In the genomic region with DNA sequence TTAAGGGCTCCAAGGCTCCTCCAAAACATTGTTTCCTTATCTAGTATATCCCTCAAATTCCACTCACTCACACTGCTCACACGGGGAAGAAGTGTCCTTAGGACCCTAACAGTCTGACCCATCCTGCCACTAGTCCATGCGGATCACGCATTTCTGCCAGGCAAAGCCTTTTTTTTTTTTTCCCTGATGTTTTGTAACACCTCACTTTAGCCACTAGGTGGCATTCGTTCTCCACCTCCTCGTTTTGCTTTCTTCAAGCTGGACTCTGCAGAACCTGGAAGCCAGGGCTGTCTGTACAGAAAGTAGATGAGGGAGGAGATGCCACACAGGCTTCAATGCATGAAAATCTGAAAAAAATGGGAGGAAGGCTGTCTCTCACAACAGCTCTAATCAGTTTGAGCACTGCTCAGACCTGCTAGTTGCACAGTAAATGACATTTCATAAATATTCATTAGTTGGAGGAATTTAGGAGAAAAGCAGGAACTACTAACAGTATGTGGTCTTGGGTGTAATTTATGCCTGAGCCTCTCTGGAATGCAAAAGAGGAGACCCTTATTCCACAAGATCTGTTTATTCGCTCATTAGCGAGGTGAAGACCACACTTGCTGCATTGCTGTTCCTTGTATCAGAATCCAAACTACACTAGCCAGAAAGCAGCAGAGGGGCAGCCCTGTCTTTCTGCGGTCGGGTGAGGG, we compare ENCODE assay signal across 8 mouse cellular contexts. TPM values are rescaled to one million over a fixed set of nuclear protein-coding genes. Genes with fewer than 3 reads are reported as not detected.
DNase-seq lines count a peak whose midpoint lies in the region; ATAC-seq and TF ChIP-seq lines count a peak whose summit lies in the region.

No protein-coding gene starts in this region.

- 0 out of 2 replicates have a peak, but pooled peaks have one; percentile 6 for ATAC-seq in heart, embryonic 16.5 days (replicated peaks; ENCODE audit: extremely low read depth, insufficient read depth, low FRiP score)
- ATAC-seq in lung, embryonic 14.5 days (ENCODE audit: insufficient read depth): peak; percentile 62; the same call in 1 of the 2 replicates

- H3K4me1 ChIP-seq in heart, embryonic 10.5 days: no peaks in the 10 kb centered on the region
- H3K4me1 ChIP-seq in heart, embryonic 16.5 days (ENCODE audit: control insufficient read depth, insufficient read depth, low read length): no peaks in the 10 kb centered on the region
- no peaks in the 10 kb centered on the region for H3K4me1 ChIP-seq in lung, embryonic 14.5 days (ENCODE audit: insufficient read depth)

- DNase-seq in heart, adult 11 months: peak; percentile 68
- no peak for DNase-seq in heart, embryonic 10.5 days (ENCODE audit: low spot score)
- peak; percentile 71 for DNase-seq in ZHBTc4 (ENCODE audit: low read depth, low spot score)
- peak; percentile 28 to 47 for DNase-seq in cerebellum, postnatal 36 days
- peak; percentile 35 to 54 for DNase-seq in kidney, postnatal 25 days
- peak; percentile 85 for DNase-seq in lung, embryonic 14.5 days
- DNase-seq in retina, postnatal 1 day: peak; percentile 84

- H3K27ac ChIP-seq in heart, embryonic 10.5 days: no peak overlapping the region
- H3K27ac ChIP-seq in heart, embryonic 16.5 days (ENCODE audit: low read length): no peak overlapping the region
- no peak overlapping the region for H3K27ac ChIP-seq in lung, embryonic 14.5 days (ENCODE audit: low read depth)

- H3K4me2 ChIP-seq in heart, embryonic 16.5 days (ENCODE audit: low read depth, low read length): no peak overlapping the region
- H3K4me2 ChIP-seq in lung, embryonic 14.5 days: no peak overlapping the region

- H3K4me3 ChIP-seq in heart, embryonic 10.5 days: no peak overlapping the region
- H3K4me3 ChIP-seq in heart, embryonic 16.5 days (ENCODE audit: low read length): no peak overlapping the region
- no peak overlapping the region for H3K4me3 ChIP-seq in lung, embryonic 14.5 days (ENCODE audit: low read depth, low read length)

- no peak overlapping the region for H3K9ac ChIP-seq in heart, embryonic 16.5 days (ENCODE audit: low read length)
- no peak overlapping the region for H3K9ac ChIP-seq in lung, embryonic 14.5 days

- H3K9me3 ChIP-seq in heart, embryonic 10.5 days: no peaks in the 10 kb centered on the region
- no peaks in the 10 kb centered on the region for H3K9me3 ChIP-seq in heart, embryonic 16.5 days (replicated peaks; ENCODE audit: control insufficient read depth, low read length)
- no peaks in the 10 kb centered on the region for H3K9me3 ChIP-seq in lung, embryonic 14.5 days (ENCODE audit: low read depth, low read length)

- whole genome bisulfite sequencing in heart, embryonic 10.5 days: 22% methylated on average over 9 of the region's 9 CpGs
- WGBS in heart, embryonic 16.5 days: 25% methylated on average over 9 of the region's 9 CpGs
- WGBS in lung, embryonic 14.5 days: 23% methylated on average over 9 of the region's 9 CpGs

- H3K36me3 ChIP-seq in heart, embryonic 10.5 days: no peaks in the 10 kb centered on the region
- no peaks in the 10 kb centered on the region for H3K36me3 ChIP-seq in heart, embryonic 16.5 days (ENCODE audit: control insufficient read depth, insufficient read depth)
- no peaks in the 10 kb centered on the region for H3K36me3 ChIP-seq in lung, embryonic 14.5 days (ENCODE audit: insufficient read depth)

- peak; percentile 85 for TF ChIP-seq CTCF in lung, embryonic 14.5 days (IDR thresholded peaks at IDR 0.05; ENCODE audit: low read depth)

- H3K27me3 ChIP-seq in heart, embryonic 10.5 days (ENCODE audit: insufficient read depth, poor library complexity, severe bottlenecking): no peaks in the 10 kb centered on the region
- H3K27me3 ChIP-seq in heart, embryonic 16.5 days (ENCODE audit: control insufficient read depth, insufficient read depth, low read length): no peaks in the 10 kb centered on the region
- H3K27me3 ChIP-seq in lung, embryonic 14.5 days (ENCODE audit: insufficient read depth, low read length): no peaks in the 10 kb centered on the region

RNA-seq across cellular contexts. Expression of a gene that starts 6.9 kb away (rescaled TPM):
- polyA plus RNA-seq in heart, embryonic 10.5 days (2016; fragmentation: Nextera tagmentation; extraction: Ambion mirVana): 0.06 and 0.11 TPM in 2 replicates
- polyA plus RNA-seq in heart, embryonic 16.5 days (2015; fragmentation: Nextera tagmentation; extraction: Ambion mirVana): not detected in 2 replicates
- polyA plus RNA-seq in lung, embryonic 14.5 days (2014; fragmentation: Nextera tagmentation; extraction: Ambion mirVana): 0.08 TPM in 1 of 2 replicates, not detected in the other

RNA-seq across cellular contexts. Expression of a gene that starts 56.9 kb away (rescaled TPM):
- polyA plus RNA-seq in heart, embryonic 10.5 days (2016; fragmentation: Nextera tagmentation; extraction: Ambion mirVana): 26.4 and 32.8 TPM in 2 replicates
- polyA plus RNA-seq in heart, embryonic 16.5 days (2015; fragmentation: Nextera tagmentation; extraction: Ambion mirVana): 22.0 and 22.1 TPM in 2 replicates
- 56.9 and 59.6 TPM in 2 replicates for polyA plus RNA-seq in lung, embryonic 14.5 days (2014; fragmentation: Nextera tagmentation; extraction: Ambion mirVana)
